In the genomic region with DNA sequence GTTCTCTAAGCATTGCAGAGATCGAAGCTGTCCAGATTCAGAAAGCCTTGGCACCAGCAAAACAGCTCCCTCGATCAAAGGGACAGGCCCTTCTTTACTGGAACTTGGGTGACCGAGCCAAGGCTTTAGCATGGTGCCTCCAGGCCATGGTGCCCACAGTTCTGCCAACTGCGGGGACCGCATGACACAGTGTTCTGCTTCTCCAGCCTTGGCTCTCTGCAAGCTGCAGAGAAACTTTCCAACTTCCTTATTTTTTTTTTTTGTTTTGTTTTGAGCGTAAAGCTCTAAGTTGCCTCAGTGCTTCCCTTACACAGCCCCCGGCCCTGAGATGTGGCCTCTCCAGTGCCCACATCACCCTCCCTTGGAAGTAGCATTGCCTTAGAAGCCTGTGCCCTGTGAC, we compare ENCODE assay signal across 12 mouse cellular contexts.
DNase-seq lines count a peak whose midpoint lies in the region; ATAC-seq and TF ChIP-seq lines count a peak whose summit lies in the region.
"Had no signal": no experiment of that assay in that cellular context is flagged by ENCODE, and none has a peak within 500 bp of the region (broad histone marks: within the 10 kb centered on the region; RNA-seq: fewer than 3 reads in every experiment).

No protein-coding gene starts in this region.

- no peak for TF ChIP-seq RAD21 in MEL (IDR thresholded peaks at IDR 0.05; ENCODE audit: low read depth, low read length)

- no peak for ATAC-seq in liver, embryonic 12.5 days
- no peak for ATAC-seq in liver, embryonic 11.5 days (replicated peaks; ENCODE audit: low FRiP score)
- peak; percentile 45 for ATAC-seq in granulocyte monocyte progenitor cell, adult 5-6 weeks (replicated peaks; ENCODE audit: poor library complexity, severe bottlenecking)
- peak; percentile 43; the same call in 1 of the 2 replicates for ATAC-seq in neutrophil, adult 5-6 weeks (ENCODE audit: extremely low read depth, insufficient number of reproducible peaks, low FRiP score, poor library complexity, severe bottlenecking)
- ATAC-seq: Patski had no signal

- no peak overlapping the region for H3K4me3 ChIP-seq in liver, embryonic 12.5 days
- no peak overlapping the region for H3K4me3 ChIP-seq in liver, embryonic 11.5 days (ENCODE audit: low read depth, low read length)
- H3K4me3 ChIP-seq in MEL (ENCODE audit: control insufficient read depth in 1 of 2, insufficient read depth in 1 of 2, low read depth in 2 of 2, low read length in 2 of 2) = no peak overlapping the region
- H3K4me3 ChIP-seq: kidney, embryonic 15.5 days had no signal

- H3K4me2 ChIP-seq in liver, embryonic 12.5 days = no peak overlapping the region
- H3K4me2 ChIP-seq in liver, embryonic 11.5 days = no peak overlapping the region
- H3K4me2 ChIP-seq: kidney, embryonic 15.5 days had no signal

- no peak for DNase-seq in liver, embryonic 11.5 days (ENCODE audit: low spot score)
- DNase-seq in MEL (ENCODE audit: low read depth, low spot score) = peak; percentile 22
- no peak for DNase-seq in right cerebral cortex, postnatal 14 days
- no peak for DNase-seq in yolk sac, embryonic 10.5 days (ENCODE audit: low spot score)
- DNase-seq: adrenal gland, postnatal 14 days; cerebellum, adult 18-20 months; heart, postnatal 14 days had no signal

- no peak overlapping the region for H3K9ac ChIP-seq in liver, embryonic 12.5 days
- H3K9ac ChIP-seq in liver, embryonic 11.5 days (ENCODE audit: low read depth, low read length) = no peak overlapping the region
- no peak overlapping the region for H3K9ac ChIP-seq in MEL (ENCODE audit: control insufficient read depth, low read depth, low read length, poor library complexity, severe bottlenecking)
- H3K9ac ChIP-seq: kidney, embryonic 15.5 days had no signal

- WGBS in liver, embryonic 12.5 days (ENCODE audit: insufficient replicate concordance) = 69% methylated on average over 7 of the region's 7 CpGs
- 76% methylated on average over 7 of the region's 7 CpGs for WGBS in liver, embryonic 11.5 days

- peaks cover 56% of the 10 kb centered on the region for H3K36me3 ChIP-seq in liver, embryonic 12.5 days
- H3K36me3 ChIP-seq in liver, embryonic 11.5 days (ENCODE audit: control insufficient read depth, insufficient read depth, low read length) = peaks cover 2% of the 10 kb centered on the region
- H3K36me3 ChIP-seq in MEL (ENCODE audit: control insufficient read depth in 1 of 2, insufficient read depth in 2 of 2, low read length in 2 of 2) = peaks cover 0 to 10% of the 10 kb centered on the region in 2 experiments; a peak in 2 of 4 replicates

- TF ChIP-seq POLR2A in MEL (IDR thresholded peaks at IDR 0.05; ENCODE audit: control insufficient read depth in 1 of 2, insufficient read depth in 1 of 2, low read depth in 1 of 2, low read length in 2 of 2, poor library complexity in 1 of 2) = 0 out of 4 replicates have a peak, but pooled peaks of 1 of the 2 experiments have one; percentile 18

- H3K79me2 ChIP-seq in MEL (ENCODE audit: control insufficient read depth, insufficient read depth, low read length, poor library complexity) = peaks cover 4% of the 10 kb centered on the region; the same call in 1 of the 2 replicates

- TF ChIP-seq CTCF in MEL (IDR thresholded peaks at IDR 0.05 in 2 of 3, conservative IDR thresholded peaks at IDR 0.05 in 1 of 3; ENCODE audit: control insufficient read depth in 1 of 3, insufficient read depth in 1 of 3, low read depth in 2 of 3, low read length in 3 of 3, poor library complexity in 1 of 3, severe bottlenecking in 1 of 3) = no peak

- H3K27ac ChIP-seq in liver, embryonic 12.5 days = 0 out of 2 replicates have a peak overlapping the region, but pooled peaks have one; percentile 18
- no peak overlapping the region for H3K27ac ChIP-seq in liver, embryonic 11.5 days (ENCODE audit: low read depth, low read length)
- no peak overlapping the region for H3K27ac ChIP-seq in MEL (ENCODE audit: control insufficient read depth, low read depth, low read length)
- H3K27ac ChIP-seq: kidney, embryonic 15.5 days had no signal

- H3K4me1 ChIP-seq in liver, embryonic 12.5 days = no peaks in the 10 kb centered on the region
- H3K4me1 ChIP-seq in liver, embryonic 11.5 days (replicated peaks; ENCODE audit: control insufficient read depth, insufficient read depth, low read length) = no peaks in the 10 kb centered on the region
- H3K4me1 ChIP-seq in MEL (ENCODE audit: control insufficient read depth in 1 of 2, insufficient read depth in 2 of 2, low read length in 2 of 2) = no peaks in the 10 kb centered on the region; a peak in 1 of 4 replicates

- H3K9me3 ChIP-seq in liver, embryonic 12.5 days (replicated peaks) = no peaks in the 10 kb centered on the region
- H3K9me3 ChIP-seq in liver, embryonic 11.5 days (ENCODE audit: control insufficient read depth, low read length) = no peaks in the 10 kb centered on the region
- no peaks in the 10 kb centered on the region for H3K9me3 ChIP-seq in MEL (replicated peaks; ENCODE audit: insufficient read depth, low read length)
- H3K9me3 ChIP-seq: kidney, embryonic 15.5 days had no signal

- no peak for TF ChIP-seq EP300 in MEL (IDR thresholded peaks at IDR 0.05; ENCODE audit: low read depth in 1 of 2, low read length in 2 of 2)

- H3K27me3 ChIP-seq in liver, embryonic 12.5 days (replicated peaks) = no peaks in the 10 kb centered on the region
- H3K27me3 ChIP-seq in liver, embryonic 11.5 days (replicated peaks; ENCODE audit: control insufficient read depth, insufficient read depth, low read length) = no peaks in the 10 kb centered on the region
- H3K27me3 ChIP-seq in MEL (ENCODE audit: control insufficient read depth in 1 of 2, insufficient read depth in 2 of 2, low read length in 2 of 2) = no peaks in the 10 kb centered on the region
- H3K27me3 ChIP-seq: kidney, embryonic 15.5 days; Patski had no signal

TF ChIP-seq in MEL, 35 proteins besides CTCF, POLR2A, EP300 and RAD21:
- TF ChIP-seq MAFK (IDR thresholded peaks at IDR 0.05; ENCODE audit: borderline replicate concordance, low read depth, low read length) (no peak), ZNF384 (IDR thresholded peaks at IDR 0.05; ENCODE audit: low read depth, low read length) (peak; percentile 81), HCFC1 (IDR thresholded peaks at IDR 0.05; ENCODE audit: low read depth, low read length) (no peak), MAX (IDR thresholded peaks at IDR 0.05; ENCODE audit: low read length) (no peak), UBTF (IDR thresholded peaks at IDR 0.05; ENCODE audit: borderline replicate concordance, insufficient read depth, low read depth, low read length) (no peak)

Comparison
In these comparisons a context has a peak if more than half of its experiments do, and no peak if none do; other contexts are left out.
1. ATAC-seq: peak in granulocyte monocyte progenitor cell, adult 5-6 weeks (single experiment) and neutrophil, adult 5-6 weeks (single experiment); none in liver, embryonic 12.5 days (single experiment) and liver, embryonic 11.5 days (single experiment).